Mouse (Mus musculus): ENCODE measurements around the gene Slc38a7. TPM values are rescaled to one million over a fixed set of nuclear protein-coding genes. Genes with fewer than 3 reads are reported as not detected.
"Not testable (repeated sequence)": the region's sequence is repeated elsewhere in the genome, so short reads cannot be mapped to it uniquely, and the experiment has no call there.

Slc38a7 gene
- polyA plus RNA-seq, 1 experiment from 2014 or later, result 13.5 TPM

DNA sequence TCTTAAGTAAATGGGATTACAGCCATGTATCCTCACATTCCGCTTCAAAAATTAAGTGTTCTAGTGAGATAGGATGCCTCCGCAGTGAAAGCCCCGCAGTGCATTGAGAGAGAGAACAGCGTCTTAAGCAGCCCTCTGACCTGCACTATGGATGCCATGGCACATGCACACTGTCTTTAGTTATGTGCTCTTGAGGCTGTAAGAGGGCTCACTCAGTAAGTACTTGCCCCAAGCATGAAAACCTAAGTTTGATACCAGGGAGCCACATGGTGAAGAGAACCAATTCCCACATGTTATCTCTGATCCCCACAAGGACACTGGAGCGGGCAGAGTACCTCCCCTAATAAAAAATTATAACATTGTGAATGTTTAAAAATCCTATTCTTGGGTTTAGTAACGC is 54.2 kb downstream of the Slc38a7 start:
- Histone ChIP-seq H3K4me3 (no peak overlapping the region), H3K27me3 (ENCODE audit: insufficient read depth, poor library complexity, severe bottlenecking) (no peaks in the 10 kb centered on the region), H3K9me3 (no peaks in the 10 kb centered on the region), H3K4me1 (peaks cover 13% of the 10 kb centered on the region), H3K36me3 (peaks cover 44% of the 10 kb centered on the region), H3K27ac (no peak overlapping the region)
- 92% methylated on average over 6 of the region's 6 CpGs for WGBS
- no peak for DNase-seq (ENCODE audit: low spot score)

DNA sequence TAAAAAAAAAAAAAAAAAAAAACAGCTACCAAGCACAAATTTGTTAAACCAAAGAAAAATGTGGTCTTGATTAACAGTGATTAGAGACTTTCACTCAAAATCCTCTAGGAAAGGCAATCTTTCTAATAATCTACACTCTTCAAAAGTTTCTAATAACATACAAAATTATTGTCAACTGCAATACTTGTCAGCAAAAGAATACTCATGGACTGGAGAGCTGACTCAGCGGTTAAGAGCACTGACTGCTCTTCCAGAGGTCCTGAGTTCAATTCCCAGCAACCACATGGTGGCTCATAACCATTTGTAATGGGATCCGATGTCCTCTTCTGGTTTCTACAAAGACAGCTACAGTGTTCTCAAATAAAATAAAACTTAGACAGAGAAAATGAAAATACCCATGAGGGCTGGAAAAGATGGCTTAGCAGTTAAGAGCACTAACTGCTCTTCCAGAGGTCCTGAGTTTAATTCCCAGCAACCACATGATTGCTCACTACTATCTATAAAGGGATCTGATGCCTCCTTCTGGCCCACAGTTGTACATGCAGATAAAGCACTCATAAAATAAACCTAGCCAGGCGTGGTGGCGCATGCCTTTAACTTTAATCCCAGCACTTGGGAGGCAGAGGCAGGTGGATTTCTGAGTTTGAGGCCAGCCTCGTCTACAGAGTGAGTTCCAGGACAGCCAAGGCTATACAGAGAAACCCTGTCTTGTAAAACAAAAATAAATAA is 57.8 kb downstream of the Slc38a7 start:
- H3K36me3 ChIP-seq, result peaks cover 40% of the 10 kb centered on the region; the same call in 1 of the 2 replicates
- H3K4me1 ChIP-seq; H3K27me3 ChIP-seq (ENCODE audit: insufficient read depth, poor library complexity, severe bottlenecking); H3K9me3 ChIP-seq; DNase-seq (ENCODE audit: low spot score); H3K27ac ChIP-seq; H3K4me3 ChIP-seq: not testable (repeated sequence)
- WGBS, result 91% methylated on average over 5 of the region's 5 CpGs

Other genes starting within 250 kb of the Slc38a7 start
- 20.3 and 20.7 TPM in 2 replicates for gene Gins3, start 220.1 kb downstream of the Slc38a7 start, polyA plus RNA-seq (2016; fragmentation: Nextera tagmentation; extraction: Ambion mirVana)
- 141 and 294 TPM in 2 replicates for gene Ndrg4, start 176.6 kb downstream of the Slc38a7 start, polyA plus RNA-seq (2016; fragmentation: Nextera tagmentation; extraction: Ambion mirVana)
- 24.5 and 30.2 TPM in 2 replicates for gene Setd6, start 137.7 kb downstream of the Slc38a7 start, polyA plus RNA-seq (2016; fragmentation: Nextera tagmentation; extraction: Ambion mirVana)
- gene Cnot1, start 46.1 kb downstream of the Slc38a7 start, polyA plus RNA-seq (2016; fragmentation: Nextera tagmentation; extraction: Ambion mirVana), result 81.1 and 87.1 TPM in 2 replicates
- gene Sap18b, start 28.2 kb downstream of the Slc38a7 start, polyA plus RNA-seq (2016; fragmentation: Nextera tagmentation; extraction: Ambion mirVana), result 321 and 398 TPM in 2 replicates
- gene Got2, start 35.0 kb upstream of the Slc38a7 start, polyA plus RNA-seq (2016; fragmentation: Nextera tagmentation; extraction: Ambion mirVana), result 244 and 290 TPM in 2 replicates